Mouse (Mus musculus) adrenal gland, adult (tissue): Measurements from ENCODE around the gene Gm49354.
"Not testable (repeated sequence)": the region's sequence is repeated elsewhere in the genome, so short reads cannot be mapped to it uniquely, and the experiment has no call there.

ENCODE experiments used
- DNase-seq, 2 experiments: peaks; one replicate each; pipeline ENCODE4 v3.0.0; 2022 to 2023; ENCODE audit warnings: low spot score in 1 of 2; ENCODE audit not compliant: inconsistent age in 2 of 2

Gene Gm49354

GRCm38 (mm10) chr13:59769296-59770163, 12.5 kb downstream of the Gm49354 start, which contains the start of gene Isca1:
Isca1 (minus strand) TSS chr13:59769810.
- DNase-seq: peak; percentile 99 to 100

GRCm38 (mm10) chr13:59768531-59768930, 13.5 kb downstream of the Gm49354 start:
- DNase-seq: peak in 1 of 2 experiments; percentile 56

GRCm38 (mm10) chr13:59766786-59767515, 15.1 kb downstream of the Gm49354 start:
- peak in 1 of 2 experiments; percentile 48 for DNase-seq

- DNase-seq: no peak
These were observed 19.3 kb downstream of the Gm49354 start for GRCm38 (mm10) chr13:59762791-59763190.

- DNase-seq: no peak
These were observed 25.1 kb downstream of the Gm49354 start for GRCm38 (mm10) chr13:59756906-59757305.

- DNase-seq: no peak
These were observed 31.7 kb downstream of the Gm49354 start for GRCm38 (mm10) chr13:59750310-59750709.

GRCm38 (mm10) chr13:59746711-59747110, 35.3 kb downstream of the Gm49354 start, which contains the start of gene 1700014D04Rik:
1700014D04Rik (minus strand) TSS chr13:59746752.
- no peak for DNase-seq

- DNase-seq: no peak
These were observed 35.9 kb downstream of the Gm49354 start for GRCm38 (mm10) chr13:59746164-59746563.

GRCm38 (mm10) chr13:59745462-59745861, 36.6 kb downstream of the Gm49354 start:
- DNase-seq: no peak

- DNase-seq: peak in 1 of 2 experiments; percentile 16
These were observed 40.3 kb downstream of the Gm49354 start for GRCm38 (mm10) chr13:59741697-59742096.

GRCm38 (mm10) chr13:59741096-59741495, 40.9 kb downstream of the Gm49354 start:
- peak; percentile 81 to 87 for DNase-seq

GRCm38 (mm10) chr13:59739397-59739796, 42.6 kb downstream of the Gm49354 start:
- no peak for DNase-seq

- no peak for DNase-seq
These were observed 43.6 kb downstream of the Gm49354 start for GRCm38 (mm10) chr13:59738455-59738854.

GRCm38 (mm10) chr13:59735190-59735589, 46.9 kb downstream of the Gm49354 start:
- no peak for DNase-seq

GRCm38 (mm10) chr13:59734347-59734746, 47.7 kb downstream of the Gm49354 start:
- not testable (repeated sequence) for DNase-seq

GRCm38 (mm10) chr13:59733936-59734335, 48.1 kb downstream of the Gm49354 start:
- no peak for DNase-seq

- DNase-seq: no peak
These were observed 50.4 kb downstream of the Gm49354 start, which contains the start of gene Spata31d1d for GRCm38 (mm10) chr13:59731652-59732051. Spata31d1d (minus strand) TSS chr13:59731752.

GRCm38 (mm10) chr13:59728378-59729093, 53.5 kb downstream of the Gm49354 start:
- DNase-seq: peak; percentile 68 to 89

- no peak for DNase-seq
These were observed 55.7 kb downstream of the Gm49354 start for GRCm38 (mm10) chr13:59726139-59726867.

- DNase-seq: not testable (repeated sequence)
These were observed 60.0 kb downstream of the Gm49354 start for GRCm38 (mm10) chr13:59722089-59722488.
